Mouse (Mus musculus) embryonic fibroblast, embryonic 13.5 days (primary cell): ENCODE measurements at regions not wholly inside any gene's neighbourhood (a gene's known extent, or its start where the extent isn't known, plus 50 kb on each side); places are given as distances from the start of the nearest gene placed in this dataset.

Experiments
- H3K27ac ChIP-seq: 2 replicates; pipeline ENCODE4 v1.5.1; 2012; ENCODE audit warnings: low read length, control low read depth, inconsistent platforms; ENCODE audit not compliant: insufficient read depth
- H3K4me1 ChIP-seq: 2 replicates; pipeline ENCODE4 v1.6.1; 2011; ENCODE audit warnings: low read length; ENCODE audit not compliant: control insufficient read depth, insufficient read depth
- H3K4me3 ChIP-seq: 2 replicates; pipeline ENCODE4 v1.5.1; 2011; ENCODE audit warnings: mild to moderate bottlenecking, control low read depth, low read length; ENCODE audit not compliant: insufficient read depth
- CTCF ChIP-seq: IDR thresholded peaks from 2 replicates; pipeline ENCODE4 v1.5.1; 2011; ENCODE audit warnings: mild to moderate bottlenecking, control low read depth, low read length, moderate library complexity, borderline replicate concordance; ENCODE audit not compliant: insufficient read depth
- POLR2A ChIP-seq: IDR thresholded peaks from 2 replicates; pipeline ENCODE4 v1.6.1; 2011; ENCODE audit warnings: low read depth, mild to moderate bottlenecking, control low read depth, low read length, moderate library complexity

DNA sequence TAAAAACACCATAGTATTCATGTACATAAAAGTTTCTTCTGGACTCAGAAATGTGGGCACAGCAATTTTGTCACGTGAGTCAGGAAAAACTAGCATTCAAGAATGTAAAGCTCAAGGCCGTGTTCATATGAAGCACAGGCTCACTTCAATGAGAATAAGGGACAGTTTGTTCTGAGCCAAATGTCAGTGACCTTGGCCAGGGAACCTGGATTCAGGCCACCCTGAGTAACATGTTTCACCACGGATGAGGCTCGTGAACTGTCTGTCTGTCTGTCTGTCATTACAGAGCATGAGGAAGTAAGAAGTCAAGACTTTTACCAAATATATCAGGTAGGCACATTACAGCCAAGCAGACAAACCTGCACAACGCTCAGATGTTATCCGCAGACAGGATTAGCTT is 74.3 kb upstream of the Nr5a2 start:
- TF ChIP-seq CTCF = no peak
- no peak for TF ChIP-seq POLR2A
- Histone ChIP-seq H3K4me1 (no peaks in the 10 kb centered on the region), H3K4me3 (no peak overlapping the region), H3K27ac (no peak overlapping the region)

- TF ChIP-seq POLR2A (no peak), CTCF (no peak)
- Histone ChIP-seq H3K27ac (no peak overlapping the region), H3K4me1 (no peaks in the 10 kb centered on the region), H3K4me3 (no peak overlapping the region)
Observed at GRCm38 (mm10) chr1:137033679-137034078, 73.4 kb upstream of the Nr5a2 start.

GRCm38 (mm10) chr1:137023706-137024105 is 63.5 kb upstream of the Nr5a2 start:
- H3K27ac ChIP-seq = no peak overlapping the region
- H3K4me3 ChIP-seq = no peak overlapping the region
- H3K4me1 ChIP-seq = no peaks in the 10 kb centered on the region
- TF ChIP-seq POLR2A = no peak
- no peak for TF ChIP-seq CTCF

- no peak overlapping the region for H3K4me3 ChIP-seq
- no peaks in the 10 kb centered on the region for H3K4me1 ChIP-seq
- no peak for TF ChIP-seq POLR2A
- no peak for TF ChIP-seq CTCF
- H3K27ac ChIP-seq = no peak overlapping the region
Observed at GRCm38 (mm10) chr1:137020528-137020927, 60.3 kb upstream of the Nr5a2 start.

DNA sequence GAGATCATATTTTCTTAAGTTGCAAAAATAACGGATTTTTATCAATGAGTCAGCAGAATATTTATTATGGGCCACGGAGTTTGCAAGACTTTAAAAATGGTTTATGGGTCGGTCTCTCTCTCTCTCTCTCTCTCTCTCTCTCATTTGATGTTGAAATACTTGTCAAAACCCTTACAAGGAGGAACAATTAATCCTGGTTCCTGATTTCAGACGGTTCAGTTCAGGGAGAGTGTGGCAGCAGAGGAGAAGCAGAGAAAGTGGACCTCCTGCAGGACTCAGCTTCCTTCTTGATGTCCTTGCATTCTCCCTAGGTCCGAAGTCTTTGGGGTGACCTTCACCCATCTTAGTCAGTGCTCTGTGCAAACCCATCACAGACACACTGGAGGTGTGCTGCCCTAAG is 57.4 kb upstream of the Nr5a2 start:
- H3K4me3 ChIP-seq = no peak overlapping the region
- H3K4me1 ChIP-seq = no peaks in the 10 kb centered on the region
- H3K27ac ChIP-seq = no peak overlapping the region
- TF ChIP-seq POLR2A = no peak
- no peak for TF ChIP-seq CTCF

DNA sequence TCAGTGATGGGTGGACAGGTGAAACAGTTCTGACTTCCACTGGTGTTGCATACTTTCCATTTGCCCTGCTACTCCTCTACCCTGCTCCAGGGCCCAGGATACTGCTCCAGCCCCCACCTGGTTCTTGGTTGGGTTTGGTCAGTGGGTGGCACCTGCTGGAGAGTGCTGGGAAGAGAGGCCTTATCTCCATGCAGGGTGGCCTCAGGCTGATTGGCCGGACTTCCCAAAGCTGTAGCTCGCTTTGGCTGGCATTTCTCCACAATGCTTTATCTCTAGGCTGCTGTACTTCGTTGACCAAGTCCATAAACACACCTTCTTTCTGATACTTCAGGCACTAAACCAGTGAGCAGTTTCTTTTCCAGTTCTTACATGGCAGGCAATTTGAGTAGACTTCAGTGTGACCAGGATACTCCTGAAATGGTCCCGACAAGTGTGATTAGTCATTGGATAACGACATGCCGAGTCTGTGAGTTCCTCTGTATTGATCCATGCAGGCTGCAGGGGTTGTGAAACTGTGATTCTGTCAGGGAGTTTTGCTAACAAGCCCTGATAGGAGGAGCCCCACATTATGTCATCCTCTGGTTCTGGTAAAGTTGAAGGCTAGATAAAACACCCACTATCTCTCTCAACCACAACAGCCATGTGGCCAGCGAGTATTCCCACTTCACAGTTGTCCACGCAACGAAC is 50.1 kb upstream of the Nr5a2 start:
- no peak overlapping the region for H3K27ac ChIP-seq
- no peaks in the 10 kb centered on the region for H3K4me1 ChIP-seq
- TF ChIP-seq POLR2A (no peak), CTCF (no peak)
- H3K4me3 ChIP-seq = no peak overlapping the region
